Mouse (Mus musculus) olfactory bulb, adult 2 months (tissue): ENCODE data around the gene Mau2.

Experiments
- CTCF ChIP-seq: fragments of 200-500 bp; IDR thresholded peaks from 2 replicates; pipeline ENCODE4 v1.5.1; 2012; ENCODE audit warnings: low read depth, mild to moderate bottlenecking, low read length, moderate library complexity; ENCODE audit not compliant: insufficient read depth
- POLR2A ChIP-seq: fragments of 200-500 bp; IDR thresholded peaks from 2 replicates; pipeline ENCODE4 v1.6.1; 2012; ENCODE audit warnings: mild to moderate bottlenecking, low read depth, low read length, moderate library complexity; ENCODE audit not compliant: insufficient read depth

DNA sequence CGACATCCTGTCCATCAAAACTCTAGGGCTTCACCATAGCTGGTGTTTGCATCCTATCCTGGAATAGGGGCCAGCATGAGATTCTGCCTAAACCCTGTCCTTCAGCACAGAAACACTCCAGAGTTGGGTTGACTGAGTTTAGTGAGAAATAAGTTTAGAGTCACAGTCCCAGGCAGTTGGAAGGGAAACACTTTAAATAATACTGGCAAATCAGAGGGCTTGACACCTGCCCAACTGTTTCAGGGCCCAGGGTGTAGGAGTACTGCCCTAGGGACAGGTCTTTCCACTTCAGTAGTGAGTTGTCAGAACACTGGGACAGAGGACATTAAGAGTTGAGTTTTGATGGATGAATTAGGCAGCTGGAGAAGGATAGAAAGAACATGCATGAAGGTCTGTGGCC is 43.6 kb upstream of the Mau2 start:
- no peak for TF ChIP-seq CTCF
- no peak for TF ChIP-seq POLR2A
